Mouse (Mus musculus) lung, adult 2 months (tissue): Measurements from ENCODE around the gene Rrp1. TPM values are rescaled to one million over a fixed set of nuclear protein-coding genes. Genes with fewer than 3 reads are reported as not detected.
A peak's percentile ranks its signal among the peaks of the same experiment; 100 is the strongest.

Experiments used
- DNase-seq: peaks from one replicate; pipeline ENCODE4 v3.0.0; 2022
- H3K4me1 ChIP-seq: fragments of 200-500 bp; 2 replicates; pipeline ENCODE4 v1.6.1; 2011; ENCODE audit warnings: low read length; ENCODE audit not compliant: control insufficient read depth, insufficient read depth
- H3K4me3 ChIP-seq: fragments of 200-500 bp; replicated peaks from 2 replicates; pipeline ENCODE3; 2011; ENCODE audit warnings: low read depth, mild to moderate bottlenecking, control low read depth, low read length; ENCODE audit errors: extremely low read depth
- CTCF ChIP-seq: fragments of 200-500 bp; IDR thresholded peaks from 2 replicates; pipeline ENCODE4 v1.5.1; 2011; ENCODE audit warnings: mild to moderate bottlenecking, low read length, control low read depth; ENCODE audit not compliant: insufficient read depth
- POLR2A ChIP-seq: fragments of 200-500 bp; IDR thresholded peaks from 2 replicates; pipeline ENCODE4 v1.6.1; 2011; ENCODE audit warnings: low read depth, mild to moderate bottlenecking, control low read depth, low read length, borderline replicate concordance; ENCODE audit errors: extremely low read depth
- WGBS: fragments of 180-500 bp; shearing (Covaris S2); methylation state at CpG from one replicate; pipeline ENCODE4 v1.1.7; 2018; 5-methylcytosine and 5-hydroxymethylcytosine counted together
- polyA plus RNA-seq: library from polyadenylated mRNA; depleted of rRNA; stranded (reverse); fragments of >200 nt; gene quantifications from 2 replicates; pipeline ENCODE4 v1.2.3, GENCODE M21; 2012

Rrp1 gene
- polyA plus RNA-seq, 1 experiment, result 82.5 TPM

DNA sequence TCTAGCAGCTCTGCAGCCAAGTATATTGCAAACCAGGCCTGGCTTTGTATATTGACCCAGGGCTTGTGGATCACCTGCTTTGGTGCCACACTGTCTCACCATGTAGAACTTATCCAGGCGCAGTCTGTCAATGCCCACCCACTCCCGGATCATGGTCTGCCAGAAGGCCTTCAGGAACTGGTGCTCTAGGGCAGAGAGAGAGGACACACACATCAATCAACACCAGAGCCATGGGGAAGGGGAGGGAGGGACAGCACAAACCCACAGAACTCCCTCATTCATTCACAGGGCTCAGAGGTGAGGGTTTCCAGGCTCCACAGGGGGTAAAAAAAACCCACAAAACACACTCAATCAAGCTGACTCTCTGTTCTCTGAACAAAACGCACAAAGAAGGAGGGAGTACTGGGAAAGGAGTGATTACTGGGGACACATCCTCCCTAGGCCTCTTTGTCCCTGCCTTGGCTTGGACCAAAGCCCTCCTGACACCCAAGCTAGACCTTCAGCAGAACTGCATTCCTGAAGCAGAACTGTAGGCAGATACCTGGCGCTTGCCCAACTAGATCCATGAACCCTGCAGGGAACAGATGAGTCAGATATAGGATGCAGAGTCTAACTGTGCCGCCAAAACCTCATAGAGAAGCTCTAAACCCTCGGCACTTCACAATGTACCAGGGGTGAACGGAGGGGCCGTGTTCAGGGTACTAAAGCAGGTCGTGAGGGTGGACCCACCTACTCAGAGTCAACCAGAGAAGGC is 3.6 kb downstream of the Rrp1 start:
- 77% methylated on average over 9 of the region's 9 CpGs for WGBS
- no peaks in the 10 kb centered on the region for H3K4me1 ChIP-seq
- no peak for TF ChIP-seq CTCF
- no peak for TF ChIP-seq POLR2A
- DNase-seq, result no peak
- H3K4me3 ChIP-seq, result no peak overlapping the region

GRCm38 (mm10) chr10:78407132-78407531 is 5.7 kb downstream of the Rrp1 start:
- Histone ChIP-seq H3K4me3 (no peak overlapping the region), H3K4me1 (no peaks in the 10 kb centered on the region)
- TF ChIP-seq CTCF (no peak), POLR2A (no peak)
- no peak for DNase-seq
- WGBS, result 89% methylated on average over 4 of the region's 4 CpGs

DNA sequence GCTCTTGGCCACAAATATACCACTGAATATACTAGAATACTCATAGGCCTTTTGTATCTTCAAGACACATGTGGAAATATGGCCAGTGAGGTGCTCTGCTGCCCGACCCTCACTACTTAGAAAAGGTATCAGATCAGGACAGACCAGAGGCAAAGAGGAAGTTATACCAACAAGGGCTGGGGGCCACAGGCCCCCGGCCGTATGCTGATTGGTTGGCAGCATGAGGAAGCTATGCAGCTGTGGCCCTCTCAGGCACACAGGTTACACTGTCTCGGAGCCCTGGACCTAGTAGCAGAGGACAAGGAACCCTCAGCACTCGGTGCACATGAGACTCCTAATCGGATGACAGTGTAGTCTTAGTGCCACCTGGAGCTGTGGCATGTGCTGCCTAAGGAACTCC is 6.7 kb downstream of the Rrp1 start:
- no peak overlapping the region for H3K4me3 ChIP-seq
- no peaks in the 10 kb centered on the region for H3K4me1 ChIP-seq
- 81% methylated on average over 6 of the region's 6 CpGs for WGBS
- no peak for TF ChIP-seq POLR2A
- TF ChIP-seq CTCF, result no peak
- DNase-seq, result no peak

DNA sequence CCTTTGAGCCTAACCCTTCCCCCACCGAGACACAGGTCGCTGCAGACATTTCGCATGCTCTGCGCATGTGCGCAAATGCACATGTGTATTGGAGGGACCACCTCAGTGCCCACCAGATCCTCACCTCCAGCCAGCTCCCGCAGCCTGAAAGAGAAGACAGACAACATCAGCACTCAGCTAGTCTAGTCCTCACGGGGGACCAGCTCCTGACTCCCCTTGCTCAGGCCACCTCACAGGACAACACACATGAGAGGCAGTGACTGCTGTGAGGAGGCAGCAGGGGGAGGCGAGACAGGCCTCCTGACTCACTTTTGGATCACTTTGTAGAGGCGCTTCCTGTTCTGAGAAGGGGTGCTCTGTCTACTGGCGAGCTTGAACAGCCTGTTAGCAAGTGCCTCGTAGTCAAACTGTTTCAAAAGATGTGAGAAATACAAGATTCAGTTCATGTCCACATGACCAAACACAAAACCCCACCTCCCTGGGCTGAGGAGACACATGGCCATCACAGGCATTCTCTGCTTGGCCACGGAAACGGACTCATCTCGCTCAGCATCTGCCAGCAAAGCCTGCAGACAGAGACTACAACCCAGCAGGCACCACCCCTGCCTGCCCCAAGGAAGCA is 10.4 kb downstream of the Rrp1 start:
- no peaks in the 10 kb centered on the region for H3K4me1 ChIP-seq
- TF ChIP-seq CTCF, result no peak
- TF ChIP-seq POLR2A, result no peak
- 89% methylated on average over 14 of the region's 14 CpGs for WGBS
- no peak for DNase-seq
- H3K4me3 ChIP-seq, result no peak overlapping the region

DNA sequence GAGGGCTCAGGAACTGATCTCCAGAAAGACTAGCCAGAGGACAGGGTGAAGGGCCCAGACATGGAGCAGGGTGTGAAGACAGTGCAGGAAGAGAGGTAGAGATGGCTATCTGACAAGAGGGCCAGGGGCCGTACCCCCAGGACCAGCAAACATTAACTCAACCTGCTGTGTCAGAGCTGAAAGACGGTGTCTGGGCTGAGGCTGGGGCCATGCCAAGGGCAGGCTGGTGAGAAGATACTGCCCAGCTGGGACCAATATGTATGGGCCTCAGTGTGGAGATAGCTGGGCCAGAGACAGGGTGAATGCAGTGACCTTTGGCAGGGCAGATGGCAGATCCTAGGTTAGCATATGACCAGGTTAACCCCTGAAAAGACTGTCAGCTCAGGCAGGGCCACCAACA is 11.7 kb downstream of the Rrp1 start:
- DNase-seq, result no peak
- WGBS, result 73% methylated on average over 2 of the region's 2 CpGs
- H3K4me3 ChIP-seq, result no peak overlapping the region
- TF ChIP-seq CTCF (no peak), POLR2A (no peak)
- no peaks in the 10 kb centered on the region for H3K4me1 ChIP-seq

DNA sequence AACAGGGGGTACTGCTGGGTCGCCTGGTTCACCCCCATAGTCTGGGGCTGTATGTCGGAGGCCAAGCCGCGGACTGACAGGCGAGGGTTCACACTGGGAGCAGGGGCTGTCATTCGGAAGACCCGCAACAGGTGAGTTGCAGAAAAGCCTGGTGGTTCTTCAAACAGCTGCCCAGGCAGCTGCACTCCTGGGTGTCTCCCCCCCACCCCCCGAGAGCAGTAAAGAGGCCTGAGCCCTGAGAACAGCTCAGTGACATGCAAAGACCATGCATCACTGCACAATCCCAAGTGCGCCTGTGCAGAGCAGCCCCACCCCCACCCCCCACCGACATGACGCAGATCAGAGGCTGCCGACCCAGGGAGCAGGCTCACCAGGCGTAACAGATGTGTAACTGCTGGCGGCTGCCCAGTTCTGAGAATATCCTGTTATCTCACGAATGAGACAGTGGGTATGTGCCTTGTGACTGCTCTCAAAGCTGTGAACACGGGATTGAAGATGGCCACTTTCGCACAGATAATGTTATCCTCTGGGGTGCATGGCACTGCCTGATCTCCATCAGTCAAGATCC is 13.7 kb downstream of the Rrp1 start:
- no peak overlapping the region for H3K4me3 ChIP-seq
- WGBS, result 48% methylated on average over 17 of the region's 17 CpGs
- no peaks in the 10 kb centered on the region for H3K4me1 ChIP-seq
- no peak for TF ChIP-seq POLR2A
- TF ChIP-seq CTCF, result no peak
- no peak for DNase-seq

DNA sequence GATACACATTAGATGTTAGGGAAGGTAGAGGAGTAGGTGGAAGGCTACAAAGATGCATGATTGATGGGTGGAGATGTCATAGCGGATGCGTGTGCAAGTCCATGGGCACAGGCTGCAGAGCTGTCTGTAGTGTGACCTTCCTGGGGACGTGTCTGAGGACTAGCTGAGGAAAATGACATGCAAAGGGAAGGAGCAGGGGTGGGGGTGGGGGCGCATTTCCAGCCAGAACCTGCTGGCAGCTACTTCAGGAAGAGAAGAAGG is 16.3 kb downstream of the Rrp1 start:
- TF ChIP-seq CTCF, result no peak
- no peak for TF ChIP-seq POLR2A
- Histone ChIP-seq H3K4me1 (no peaks in the 10 kb centered on the region), H3K4me3 (no peak overlapping the region)
- no peak for DNase-seq
- WGBS, result 52% methylated on average over 4 of the region's 4 CpGs

- TF ChIP-seq CTCF (peak; percentile 83), POLR2A (no peak)
- Histone ChIP-seq H3K4me1 (no peaks in the 10 kb centered on the region), H3K4me3 (no peak overlapping the region)
- peak; percentile 95 for DNase-seq
- 11% methylated on average over 17 of the region's 17 CpGs for WGBS
These were observed 16.8 kb downstream of the Rrp1 start for GRCm38 (mm10) chr10:78395819-78396624.

GRCm38 (mm10) chr10:78395377-78395776 is 17.5 kb downstream of the Rrp1 start:
- no peak for TF ChIP-seq CTCF
- TF ChIP-seq POLR2A, result no peak
- no peak for DNase-seq
- 82% methylated on average over 3 of the region's 3 CpGs for WGBS
- no peak overlapping the region for H3K4me3 ChIP-seq
- H3K4me1 ChIP-seq, result no peaks in the 10 kb centered on the region
